Mouse (Mus musculus): ENCODE measurements at regions not wholly inside any gene's neighbourhood (a gene's known extent, or its start where the extent isn't known, plus 50 kb on each side); places are given as distances from the start of the nearest gene placed in this dataset.
A peak's percentile ranks its signal among the peaks of the same experiment; 100 is the strongest.

- no peak overlapping the region for H3K4me2 ChIP-seq (ENCODE audit: low read length)
- 8% methylated on average over 1 of the region's 1 CpGs for WGBS
- H3K36me3 ChIP-seq (ENCODE audit: control insufficient read depth, insufficient read depth, low read length): no peaks in the 10 kb centered on the region
- 0 out of 2 replicates have a peak, but pooled peaks cover 5% of the 10 kb centered on the region for H3K4me1 ChIP-seq (ENCODE audit: control insufficient read depth, insufficient read depth, low read length)
- ATAC-seq: peak; percentile 71
- H3K9me3 ChIP-seq (replicated peaks; ENCODE audit: control insufficient read depth, low read length): no peaks in the 10 kb centered on the region
- H3K27ac ChIP-seq (ENCODE audit: low read depth, low read length): no peak overlapping the region
- no peaks in the 10 kb centered on the region for H3K27me3 ChIP-seq (replicated peaks; ENCODE audit: control insufficient read depth, insufficient read depth, low read length)
- peak; percentile 19 for DNase-seq (ENCODE audit: low spot score)
- H3K9ac ChIP-seq (ENCODE audit: low read length): no peak overlapping the region
- H3K4me3 ChIP-seq (ENCODE audit: low read depth, low read length): no peak overlapping the region
Observed at GRCm38 (mm10) chr12:49579451-49580190, 194.6 kb downstream of the Gm43517 start.

- no peak for ATAC-seq
- Histone ChIP-seq H3K27ac (ENCODE audit: low read depth, low read length) (no peak overlapping the region), H3K9me3 (replicated peaks; ENCODE audit: control insufficient read depth, low read length) (no peaks in the 10 kb centered on the region), H3K4me2 (ENCODE audit: low read length) (no peak overlapping the region), H3K9ac (ENCODE audit: low read length) (no peak overlapping the region), H3K36me3 (ENCODE audit: control insufficient read depth, insufficient read depth, low read length) (no peaks in the 10 kb centered on the region), H3K27me3 (replicated peaks; ENCODE audit: control insufficient read depth, insufficient read depth, low read length) (no peaks in the 10 kb centered on the region), H3K4me1 (ENCODE audit: control insufficient read depth, insufficient read depth, low read length) (0 out of 2 replicates have a peak, but pooled peaks cover 5% of the 10 kb centered on the region), H3K4me3 (ENCODE audit: low read depth, low read length) (no peak overlapping the region)
- 77% methylated on average over 1 of the region's 1 CpGs for WGBS
- DNase-seq (ENCODE audit: low spot score): no peak
Observed at GRCm38 (mm10) chr12:49583849-49584248, 198.9 kb downstream of the Gm43517 start.

GRCm38 (mm10) chr12:49622264-49622663 is 237.3 kb downstream of the Gm43517 start:
- H3K27me3 ChIP-seq (replicated peaks; ENCODE audit: control insufficient read depth, insufficient read depth, low read length): no peaks in the 10 kb centered on the region
- no peak overlapping the region for H3K9ac ChIP-seq (ENCODE audit: low read length)
- no peak overlapping the region for H3K4me2 ChIP-seq (ENCODE audit: low read length)
- DNase-seq (ENCODE audit: low spot score) (peak; percentile 62), ATAC-seq (peak; percentile 60; the same call in 1 of the 2 replicates)
- WGBS: 50% methylated on average over 3 of the region's 3 CpGs
- no peak overlapping the region for H3K4me3 ChIP-seq (ENCODE audit: low read depth, low read length)
- no peaks in the 10 kb centered on the region for H3K36me3 ChIP-seq (ENCODE audit: control insufficient read depth, insufficient read depth, low read length)
- H3K27ac ChIP-seq (ENCODE audit: low read depth, low read length): no peak overlapping the region
- H3K4me1 ChIP-seq (ENCODE audit: control insufficient read depth, insufficient read depth, low read length): no peaks in the 10 kb centered on the region
- no peaks in the 10 kb centered on the region for H3K9me3 ChIP-seq (replicated peaks; ENCODE audit: control insufficient read depth, low read length)

DNA sequence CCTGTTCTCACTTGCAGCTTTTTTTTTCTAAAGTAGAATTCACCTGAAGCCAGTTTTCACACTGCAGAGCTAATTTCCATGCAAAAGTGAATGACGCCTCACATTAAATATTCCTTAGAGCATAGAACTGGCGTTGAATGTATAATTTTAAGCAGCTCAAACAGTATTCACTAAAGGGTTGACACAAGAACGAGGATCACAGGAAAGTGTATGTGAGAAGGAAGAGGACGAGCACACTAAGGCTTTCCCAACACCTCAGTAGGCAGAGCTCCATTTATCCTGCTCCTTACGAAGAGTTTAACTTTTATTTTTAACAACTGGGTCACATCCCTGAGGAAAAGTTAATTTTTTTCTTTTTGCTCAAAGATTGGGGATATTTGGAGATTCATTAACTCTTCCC is 242.2 kb downstream of the Gm43517 start:
- no peak for DNase-seq (ENCODE audit: low spot score)
- ATAC-seq: no peak

DNA sequence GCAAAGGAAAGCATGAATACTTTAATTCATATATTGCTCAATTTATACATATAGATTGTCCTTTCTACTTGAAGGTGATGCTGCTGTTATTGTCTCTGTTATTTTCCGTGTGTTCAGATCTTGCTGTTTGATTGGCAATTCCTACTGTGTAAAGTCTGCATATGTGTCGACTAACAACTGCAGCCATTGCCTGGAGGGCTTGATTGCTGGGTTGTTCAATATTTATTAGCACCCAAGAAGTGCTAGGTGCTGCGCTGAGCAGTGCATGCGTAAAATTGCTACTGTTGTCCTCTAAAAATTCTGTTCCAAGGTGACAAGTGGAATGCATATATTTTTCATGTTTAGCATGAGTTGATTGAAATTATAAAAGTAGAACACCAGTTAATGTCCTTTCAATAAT is 243.0 kb downstream of the Gm43517 start:
- DNase-seq (ENCODE audit: low spot score) (peak; percentile 15), ATAC-seq (no peak)
- Histone ChIP-seq H3K4me2 (ENCODE audit: low read length) (no peak overlapping the region), H3K4me1 (ENCODE audit: control insufficient read depth, insufficient read depth, low read length) (no peaks in the 10 kb centered on the region), H3K9ac (ENCODE audit: low read length) (no peak overlapping the region), H3K36me3 (ENCODE audit: control insufficient read depth, insufficient read depth, low read length) (no peaks in the 10 kb centered on the region), H3K9me3 (replicated peaks; ENCODE audit: control insufficient read depth, low read length) (no peaks in the 10 kb centered on the region), H3K27me3 (replicated peaks; ENCODE audit: control insufficient read depth, insufficient read depth, low read length) (no peaks in the 10 kb centered on the region), H3K27ac (ENCODE audit: low read depth, low read length) (no peak overlapping the region), H3K4me3 (ENCODE audit: low read depth, low read length) (no peak overlapping the region)
- 68% methylated on average over 4 of the region's 4 CpGs for WGBS

More for the DNA sequence above, 242.2 kb downstream of the Gm43517 start:
- Histone ChIP-seq H3K4me2 (ENCODE audit: low read length) (no peak overlapping the region), H3K4me3 (ENCODE audit: low read depth, low read length) (no peak overlapping the region), H3K36me3 (ENCODE audit: control insufficient read depth, insufficient read depth, low read length) (no peaks in the 10 kb centered on the region), H3K27ac (ENCODE audit: low read depth, low read length) (no peak overlapping the region), H3K4me1 (ENCODE audit: control insufficient read depth, insufficient read depth, low read length) (no peaks in the 10 kb centered on the region), H3K9ac (ENCODE audit: low read length) (no peak overlapping the region), H3K9me3 (replicated peaks; ENCODE audit: control insufficient read depth, low read length) (no peaks in the 10 kb centered on the region), H3K27me3 (replicated peaks; ENCODE audit: control insufficient read depth, insufficient read depth, low read length) (no peaks in the 10 kb centered on the region)
- WGBS: 64% methylated on average over 5 of the region's 5 CpGs

DNA sequence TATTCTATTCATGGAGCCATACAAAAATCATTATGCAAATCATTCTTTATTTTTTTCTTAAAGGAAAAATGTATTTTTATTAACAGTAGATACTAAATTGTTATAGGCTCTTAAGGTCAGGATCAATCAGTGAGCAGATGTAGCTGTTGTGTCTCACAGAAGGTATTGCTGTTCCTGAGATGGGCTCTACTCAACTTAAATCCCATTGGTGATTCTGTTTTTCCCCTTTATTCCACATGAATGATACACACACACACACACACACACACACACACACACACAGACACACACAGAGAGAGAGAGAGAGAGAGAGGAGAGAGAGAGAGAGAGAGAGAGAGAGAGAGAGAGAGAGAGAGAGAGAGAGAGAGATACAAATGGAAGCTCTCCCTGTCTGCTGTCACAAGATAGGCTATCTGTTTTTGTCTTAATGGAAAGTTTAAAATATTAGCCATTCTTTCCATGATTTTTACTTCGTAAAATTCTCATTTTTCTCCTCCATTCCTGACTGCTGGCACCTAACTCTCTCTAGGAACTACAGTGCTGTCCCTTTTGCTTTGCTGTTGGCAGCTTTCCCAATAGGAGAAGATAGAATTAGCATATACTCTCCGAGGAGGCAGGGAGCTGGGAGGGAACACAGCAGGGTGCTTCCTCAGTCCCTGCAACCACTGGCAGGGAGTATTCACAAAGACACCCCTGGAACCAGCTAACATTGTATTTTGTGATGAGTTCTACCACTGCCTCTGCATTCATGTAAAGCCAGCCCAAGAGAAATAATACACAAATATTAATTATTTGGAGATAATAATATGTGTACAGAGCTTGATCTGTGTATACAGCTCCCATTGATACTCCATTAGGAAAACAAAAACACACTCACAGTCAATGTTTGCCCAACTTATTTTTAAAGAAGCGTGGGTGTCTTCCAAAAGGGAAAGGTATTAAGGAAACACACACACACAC is 264.4 kb downstream of the Gm43517 start:
- DNase-seq (ENCODE audit: low spot score): peak; percentile 88
- WGBS: 15% methylated on average over 3 of the region's 3 CpGs
- H3K27ac ChIP-seq (ENCODE audit: low read depth, low read length): no peak overlapping the region

More for the DNA sequence above, 264.4 kb downstream of the Gm43517 start:
- Histone ChIP-seq H3K36me3 (ENCODE audit: control insufficient read depth, insufficient read depth, low read length) (no peaks in the 10 kb centered on the region), H3K4me1 (ENCODE audit: control insufficient read depth, insufficient read depth, low read length) (no peaks in the 10 kb centered on the region), H3K4me3 (ENCODE audit: low read depth, low read length) (no peak overlapping the region), H3K9me3 (replicated peaks; ENCODE audit: control insufficient read depth, low read length) (no peaks in the 10 kb centered on the region), H3K4me2 (ENCODE audit: low read length) (no peak overlapping the region), H3K9ac (ENCODE audit: low read length) (no peak overlapping the region), H3K27me3 (replicated peaks; ENCODE audit: control insufficient read depth, insufficient read depth, low read length) (no peaks in the 10 kb centered on the region)
- ATAC-seq: peak; percentile 96
